Mouse (Mus musculus) C2C12 (cell line): Measurements from ENCODE around the gene Gm49383.
"Not testable (repeated sequence)": the region's sequence is repeated elsewhere in the genome, so short reads cannot be mapped to it uniquely, and the experiment has no call there.

ENCODE experiments used
- CTCF ChIP-seq: IDR thresholded peaks from one replicate; pipeline ENCODE4 v1.5.1; 2011; ENCODE audit not compliant: control insufficient read depth, insufficient read depth, insufficient read length
- MYOD1 ChIP-seq: IDR thresholded peaks from one replicate; pipeline ENCODE4 v1.6.1; 2011; ENCODE audit warnings: low read depth; ENCODE audit not compliant: control insufficient read depth, insufficient read length
- MYOG ChIP-seq: IDR thresholded peaks from one replicate; pipeline ENCODE4 v1.6.1; 2011; ENCODE audit not compliant: control insufficient read depth, insufficient read length; ENCODE audit errors: extremely low read depth
- USF1 ChIP-seq: IDR thresholded peaks from one replicate; pipeline ENCODE4 v1.6.1; 2011; ENCODE audit warnings: low read depth, mild to moderate bottlenecking, control low read depth, moderate library complexity

DNA sequence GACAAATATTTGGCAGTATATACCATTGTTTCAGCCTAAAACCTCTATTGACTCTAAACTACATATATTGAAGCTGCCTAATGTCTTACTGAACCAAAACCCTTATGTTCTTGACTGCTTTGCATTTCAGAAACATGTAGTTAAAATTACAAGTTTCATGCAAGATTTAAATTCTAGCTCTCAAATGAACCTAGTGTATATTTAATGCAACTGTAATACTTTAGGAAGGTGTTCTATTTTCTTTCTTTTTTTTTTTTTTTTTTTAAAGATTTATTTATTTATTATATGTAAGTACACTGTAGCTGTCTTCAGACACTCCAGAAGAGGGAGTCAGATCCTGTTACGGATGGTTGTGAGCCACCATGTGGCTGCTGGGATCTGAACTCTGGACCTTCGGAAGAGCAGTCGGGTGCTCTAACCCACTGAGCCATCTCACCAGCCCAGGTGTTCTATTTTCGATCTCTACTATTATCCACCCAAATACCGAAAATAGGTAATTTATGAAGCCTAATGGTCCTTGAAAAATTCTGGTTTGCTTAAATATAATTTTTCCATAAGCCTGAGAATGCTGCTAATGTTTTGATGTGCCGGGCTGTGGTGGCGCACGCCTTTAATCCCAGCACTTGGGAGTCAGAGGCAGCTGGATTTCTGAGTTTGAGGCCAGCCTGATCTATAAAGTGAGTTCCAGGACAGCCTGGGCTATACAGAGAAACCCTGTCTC is 29.9 kb downstream of the Gm49383 start:
- not testable (repeated sequence) for TF ChIP-seq USF1, CTCF, MYOG, MYOD1
